Mouse (Mus musculus) ES-Bruce4 (cell line): ENCODE data around the gene Hmga1.

Experiments used
- CTCF ChIP-seq: IDR thresholded peaks from one replicate; pipeline ENCODE4 v1.8.1; 2011; ENCODE audit warnings: low read depth, low read length
- EP300 ChIP-seq: IDR thresholded peaks from 2 replicates; pipeline ENCODE4 v1.6.1; 2011; ENCODE audit warnings: low read depth, low read length; ENCODE audit not compliant: insufficient read depth
- POLR2A ChIP-seq: IDR thresholded peaks from one replicate; pipeline ENCODE4 v1.8.1; 2011; ENCODE audit warnings: low read length; ENCODE audit not compliant: insufficient read depth

- TF ChIP-seq CTCF (no peak), POLR2A (no peak), EP300 (no peak)
Observed at GRCm38 (mm10) chr17:27578487-27578886, 22.2 kb downstream of the Hmga1 start.
